Mouse (Mus musculus): ENCODE results near the gene Macrod2.

DNA sequence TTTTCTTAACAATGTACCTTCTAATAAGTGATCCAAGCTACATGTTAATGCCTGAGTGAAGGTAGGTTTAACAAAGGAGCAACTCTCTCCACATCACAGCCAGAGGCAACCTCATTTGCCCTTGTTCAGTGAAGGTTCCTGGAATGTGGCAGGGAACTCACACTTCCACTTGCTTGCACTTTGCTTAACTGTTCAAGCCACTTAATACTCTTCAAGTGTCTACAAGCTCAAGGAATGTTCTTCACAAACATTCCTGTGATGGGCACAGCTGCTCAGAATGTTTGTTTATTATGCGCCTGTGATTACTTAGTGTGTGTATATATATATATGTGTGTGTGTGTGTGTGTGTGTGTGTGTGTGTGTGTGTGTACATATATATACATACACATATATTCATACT is 1721.5 kb downstream of the Macrod2 start:
- no peak for TF ChIP-seq POLR2A (IDR thresholded peaks at IDR 0.05; ENCODE audit: insufficient read depth, low read depth, low read length)
- TF ChIP-seq CTCF (IDR thresholded peaks at IDR 0.05; ENCODE audit: insufficient read depth, low read depth, low read length), result no peak
